Comparison of ENCODE assay signal across 24 mouse cellular contexts in the genomic region with DNA sequence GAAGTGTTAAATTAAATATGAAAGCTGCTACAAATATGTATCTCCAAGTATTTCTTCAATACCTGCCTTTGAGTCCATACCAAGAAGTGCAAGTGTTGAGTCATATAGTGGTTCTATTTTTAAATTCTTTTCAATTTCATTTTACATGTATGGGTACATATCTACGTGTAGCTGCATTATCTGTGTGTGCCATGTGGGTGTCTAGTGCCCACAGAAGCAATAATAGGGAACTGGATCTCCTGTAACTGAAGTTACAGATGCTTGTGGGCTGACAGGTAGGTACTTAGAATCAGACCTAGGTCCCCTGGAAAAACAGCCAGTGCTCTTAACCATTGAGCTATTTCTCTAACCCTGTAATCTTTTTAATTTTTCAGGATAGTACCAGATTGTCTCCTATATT. TPM values are rescaled to one million over a fixed set of nuclear protein-coding genes. Genes with fewer than 3 reads are reported as not detected.
DNase-seq lines count a peak whose midpoint lies in the region; ATAC-seq and TF ChIP-seq lines count a peak whose summit lies in the region.
"Had no signal": no experiment of that assay in that cellular context is flagged by ENCODE, and none has a peak within 500 bp of the region (broad histone marks: within the 10 kb centered on the region; RNA-seq: fewer than 3 reads in every experiment).

No protein-coding gene starts in this region.

- H3K4me2 ChIP-seq in liver, embryonic 14.5 days (ENCODE audit: low read depth), result no peak overlapping the region
- no peak overlapping the region for H3K4me2 ChIP-seq in intestine, embryonic 15.5 days (replicated peaks)
- H3K4me2 ChIP-seq: heart, embryonic 13.5 days; hindbrain, embryonic 14.5 days had no signal

- no peak overlapping the region for H3K4me3 ChIP-seq in liver, embryonic 14.5 days (ENCODE audit: insufficient read depth in 1 of 2, low read depth in 2 of 2, low read length in 2 of 2)
- no peak overlapping the region for H3K4me3 ChIP-seq in intestine, embryonic 15.5 days (replicated peaks)
- H3K4me3 ChIP-seq: gastrocnemius, adult 2 months; heart, embryonic 10.5 days; heart, embryonic 13.5 days had no signal

- no peaks in the 10 kb centered on the region for H3K36me3 ChIP-seq in liver, embryonic 14.5 days (replicated peaks; ENCODE audit: control insufficient read depth, insufficient read depth, low read depth)
- no peaks in the 10 kb centered on the region for H3K36me3 ChIP-seq in intestine, embryonic 15.5 days
- H3K36me3 ChIP-seq: heart, embryonic 10.5 days; heart, embryonic 13.5 days had no signal

- TF ChIP-seq EP300 in liver, embryonic 14.5 days (IDR thresholded peaks at IDR 0.05; ENCODE audit: low read depth), result no peak

- no peak for TF ChIP-seq CTCF in liver, embryonic 14.5 days (IDR thresholded peaks at IDR 0.05; ENCODE audit: low read depth)

- H3K9me3 ChIP-seq in liver, embryonic 14.5 days (ENCODE audit: control insufficient read depth, low read length), result no peaks in the 10 kb centered on the region
- no peaks in the 10 kb centered on the region for H3K9me3 ChIP-seq in intestine, embryonic 15.5 days
- H3K9me3 ChIP-seq: heart, embryonic 10.5 days; heart, embryonic 13.5 days had no signal

- no peak overlapping the region for H3K9ac ChIP-seq in liver, embryonic 14.5 days (replicated peaks)
- no peak overlapping the region for H3K9ac ChIP-seq in intestine, embryonic 15.5 days
- H3K9ac ChIP-seq: forebrain, postnatal 0 days; heart, embryonic 13.5 days; hindbrain, embryonic 14.5 days had no signal

- WGBS in liver, embryonic 14.5 days (ENCODE audit: insufficient replicate concordance), result 11% methylated on average over 1 of the region's 1 CpGs
- 65% methylated on average over 1 of the region's 1 CpGs for WGBS in intestine, embryonic 15.5 days

- peak; percentile 51 for ATAC-seq in common myeloid progenitor, adult 5-6 weeks (replicated peaks; ENCODE audit: low read depth, poor library complexity, severe bottlenecking)
- peak; percentile 56; the same call in 1 of the 2 replicates for ATAC-seq in liver, embryonic 14.5 days (ENCODE audit: insufficient read depth)
- ATAC-seq in megakaryocyte-erythroid progenitor cell, adult 5-6 weeks (replicated peaks; ENCODE audit: low FRiP score, low TSS enrichment, poor library complexity, severe bottlenecking), result peak; percentile 66
- ATAC-seq in activated CD4-positive, CD25-positive, alpha-beta regulatory T cell, adult 4 months, result no peak
- ATAC-seq in intestine, embryonic 15.5 days, result no peak
- ATAC-seq: forebrain, embryonic 14.5 days; forebrain, postnatal 0 days had no signal

- DNase-seq in heart, adult 11 months, result peak; percentile 17
- DNase-seq in heart, adult 8-10 months (ENCODE audit: low spot score), result no peak
- peak in 1 of 3 experiments; percentile 6 for DNase-seq in liver, embryonic 14.5 days (ENCODE audit: low read depth in 3 of 3, low spot score in 3 of 3)
- no peak for DNase-seq in cerebellum, adult 18-20 months
- DNase-seq: adrenal gland, adult 8-10 months; adrenal gland, postnatal 36 days; cerebellum, adult 11 months; cerebellum, adult 8-10 months; cerebellum, postnatal 10 days; cerebellum, postnatal 36 days; forebrain, postnatal 0 days; gastrocnemius, adult 2 months; gastrocnemius, postnatal 14 days; heart, adult 18-20 months; heart, postnatal 14 days; heart, postnatal 4 days had no signal

- H3K4me1 ChIP-seq in liver, embryonic 14.5 days (replicated peaks; ENCODE audit: control insufficient read depth in 2 of 2, insufficient read depth in 2 of 2, low read length in 1 of 2), result peaks cover 0 to 6% of the 10 kb centered on the region in 2 experiments; a peak in 2 of 4 replicates
- H3K4me1 ChIP-seq in intestine, embryonic 15.5 days (replicated peaks), result no peaks in the 10 kb centered on the region
- H3K4me1 ChIP-seq: heart, embryonic 10.5 days; heart, embryonic 13.5 days had no signal

- no peak overlapping the region for H3K27ac ChIP-seq in liver, embryonic 14.5 days
- no peak overlapping the region for H3K27ac ChIP-seq in intestine, embryonic 15.5 days
- H3K27ac ChIP-seq: gastrocnemius, adult 2 months; heart, embryonic 10.5 days; heart, embryonic 13.5 days; hindbrain, embryonic 14.5 days had no signal

- H3K27me3 ChIP-seq in liver, embryonic 14.5 days (ENCODE audit: control insufficient read depth, insufficient read depth, low read length), result no peaks in the 10 kb centered on the region
- H3K27me3 ChIP-seq in intestine, embryonic 15.5 days (replicated peaks), result no peaks in the 10 kb centered on the region
- H3K27me3 ChIP-seq: heart, embryonic 13.5 days had no signal

RNA-seq across cellular contexts. Expression of a gene that starts 24.9 kb away (rescaled TPM):
- 10 to 100 TPM; 44.1 to 52.8 (median 49.1) TPM for total RNA-seq in heart, adult 8-10 months (2022)
- total RNA-seq in common myeloid progenitor, adult 5-6 weeks (2017), result 52.5 and 64.8 TPM in 2 replicates
- polyA plus RNA-seq in liver, embryonic 14.5 days (2012; rRNA removed), result 6.9 and 10.4 TPM in 2 replicates
- polyA plus RNA-seq in liver, embryonic 14.5 days (2014; fragmentation: Nextera tagmentation; extraction: Ambion mirVana), result 17.6 and 17.9 TPM in 2 replicates
- total RNA-seq in megakaryocyte-erythroid progenitor cell, adult 5-6 weeks (2014; fragmentation: Nextera tagmentation), result 24.5 and 25.1 TPM in 2 replicates
- 30.1 and 37.8 TPM in 2 replicates for total RNA-seq in megakaryocyte-erythroid progenitor cell, adult 5-6 weeks (2017)
- 100 to 1,000 TPM; 104 to 109 TPM for polyA plus RNA-seq in activated CD4-positive, CD25-positive, alpha-beta regulatory T cell, adult 4 months (2017; shearing (Covaris generic))
- 69.5 and 70.7 TPM in 2 replicates for polyA plus RNA-seq in intestine, embryonic 15.5 days (2015; fragmentation: Nextera tagmentation; extraction: Ambion mirVana)

Comparison
In these comparisons a context has a peak if more than half of its experiments do, and no peak if none do; other contexts are left out.
1. ATAC-seq: peak in common myeloid progenitor, adult 5-6 weeks (single experiment), liver, embryonic 14.5 days (single experiment) and megakaryocyte-erythroid progenitor cell, adult 5-6 weeks (single experiment); none in activated CD4-positive, CD25-positive, alpha-beta regulatory T cell, adult 4 months (single experiment) and intestine, embryonic 15.5 days (single experiment).